In genomic region chr10:122005560-122005959, GRCm38 (mm10) we compare ENCODE assay signal across 19 mouse cellular contexts. TPM values are rescaled to one million over a fixed set of nuclear protein-coding genes. Genes with fewer than 3 reads are reported as not detected.
DNase-seq lines count a peak whose midpoint lies in the region; ATAC-seq and TF ChIP-seq lines count a peak whose summit lies in the region.
"Had no signal": no experiment of that assay in that cellular context is flagged by ENCODE, and none has a peak within 500 bp of the region (broad histone marks: within the 10 kb centered on the region; RNA-seq: fewer than 3 reads in every experiment).

No protein-coding gene starts in this region.

- ATAC-seq in heart, embryonic 14.5 days (ENCODE audit: insufficient number of reproducible peaks, insufficient read depth, low FRiP score, low read depth) = no peak
- ATAC-seq in kidney, postnatal 0 days (replicated peaks; ENCODE audit: low FRiP score, low read depth) = no peak
- ATAC-seq in lung, postnatal 0 days = peak; percentile 47
- ATAC-seq in megakaryocyte progenitor cell, adult 5-6 weeks (replicated peaks; ENCODE audit: poor library complexity) = peak; percentile 54
- ATAC-seq: hindbrain, embryonic 16.5 days had no signal

- H3K4me1 ChIP-seq in heart, embryonic 14.5 days (ENCODE audit: control insufficient read depth in 2 of 2, insufficient read depth in 2 of 2, low read length in 2 of 2) = peaks cover 20 to 53% of the 10 kb centered on the region in 2 experiments
- peaks cover 12% of the 10 kb centered on the region for H3K4me1 ChIP-seq in kidney, postnatal 0 days (replicated peaks; ENCODE audit: insufficient read depth, low read length)
- H3K4me1 ChIP-seq in lung, postnatal 0 days (ENCODE audit: insufficient read depth, low read depth, low read length) = peaks cover 24% of the 10 kb centered on the region; the same call in 1 of the 2 replicates

- 23% methylated on average over 6 of the region's 6 CpGs for WGBS in heart, embryonic 14.5 days
- WGBS in kidney, postnatal 0 days = 30% methylated on average over 6 of the region's 6 CpGs
- 11% methylated on average over 6 of the region's 6 CpGs for WGBS in lung, postnatal 0 days

- H3K9me3 ChIP-seq in heart, embryonic 14.5 days (ENCODE audit: control insufficient read depth, low read length) = no peaks in the 10 kb centered on the region
- H3K9me3 ChIP-seq in kidney, postnatal 0 days (replicated peaks; ENCODE audit: low read length) = no peaks in the 10 kb centered on the region
- no peaks in the 10 kb centered on the region for H3K9me3 ChIP-seq in lung, postnatal 0 days (ENCODE audit: low read length)
- H3K9me3 ChIP-seq: embryonic facial prominence, embryonic 15.5 days had no signal

- H3K4me2 ChIP-seq in heart, embryonic 14.5 days (ENCODE audit: low read length) = peak overlapping the region; percentile 21
- H3K4me2 ChIP-seq in kidney, postnatal 0 days (ENCODE audit: low read length) = no peak overlapping the region
- no peak overlapping the region for H3K4me2 ChIP-seq in lung, postnatal 0 days (replicated peaks; ENCODE audit: low read depth, low read length)
- H3K4me2 ChIP-seq: embryonic facial prominence, embryonic 15.5 days; midbrain, embryonic 11.5 days had no signal

- H3K27me3 ChIP-seq in heart, embryonic 14.5 days (ENCODE audit: control insufficient read depth, insufficient read depth, low read length) = no peaks in the 10 kb centered on the region
- H3K27me3 ChIP-seq in kidney, postnatal 0 days (ENCODE audit: insufficient read depth, low read length) = no peaks in the 10 kb centered on the region
- no peaks in the 10 kb centered on the region for H3K27me3 ChIP-seq in lung, postnatal 0 days (replicated peaks; ENCODE audit: insufficient read depth, low read length)
- H3K27me3 ChIP-seq: embryonic facial prominence, embryonic 15.5 days had no signal

- no peak overlapping the region for H3K4me3 ChIP-seq in heart, embryonic 14.5 days (ENCODE audit: control insufficient read depth in 1 of 2, insufficient read depth in 1 of 2, low read depth in 1 of 2, low read length in 2 of 2)
- H3K4me3 ChIP-seq in kidney, postnatal 0 days (replicated peaks; ENCODE audit: low read depth, low read length) = no peak overlapping the region
- H3K4me3 ChIP-seq in lung, postnatal 0 days (ENCODE audit: low read depth, low read length) = no peak overlapping the region
- H3K4me3 ChIP-seq: embryonic facial prominence, embryonic 15.5 days had no signal

- H3K36me3 ChIP-seq in heart, embryonic 14.5 days (ENCODE audit: control insufficient read depth, insufficient read depth, low read length) = no peaks in the 10 kb centered on the region
- no peaks in the 10 kb centered on the region for H3K36me3 ChIP-seq in kidney, postnatal 0 days (ENCODE audit: insufficient read depth, low read length)
- H3K36me3 ChIP-seq in lung, postnatal 0 days (ENCODE audit: insufficient read depth, low read length) = no peaks in the 10 kb centered on the region
- H3K36me3 ChIP-seq: embryonic facial prominence, embryonic 15.5 days; G1E had no signal

- no peak for DNase-seq in heart, adult 18-20 months
- DNase-seq in kidney, postnatal 0 days (ENCODE audit: low spot score) = peak; percentile 47
- no peak for DNase-seq in kidney, adult 8-10 months
- peak; percentile 72 for DNase-seq in lung, postnatal 0 days (ENCODE audit: low spot score)
- DNase-seq in left cerebral cortex, adult 18-20 months (ENCODE audit: low spot score in 2 of 2) = no peak
- DNase-seq: adrenal gland, postnatal 36 days; cerebellum, adult 9-10 months; embryo, embryonic 11 days; gastrocnemius, postnatal 36 days; kidney, adult 11 months; kidney, postnatal 36 days; right cerebral cortex, postnatal 4 days; thymus, postnatal 4 days had no signal

- TF ChIP-seq EP300 in lung, postnatal 0 days (IDR thresholded peaks at IDR 0.05) = peak; percentile 94

- no peak overlapping the region for H3K9ac ChIP-seq in heart, embryonic 14.5 days (ENCODE audit: low read length)
- H3K9ac ChIP-seq in kidney, postnatal 0 days (ENCODE audit: low read depth, low read length) = no peak overlapping the region
- no peak overlapping the region for H3K9ac ChIP-seq in lung, postnatal 0 days (replicated peaks; ENCODE audit: low read depth)
- H3K9ac ChIP-seq: embryonic facial prominence, embryonic 15.5 days had no signal

- no peak for TF ChIP-seq CTCF in kidney, postnatal 0 days (IDR thresholded peaks at IDR 0.05; ENCODE audit: low read depth)
- no peak for TF ChIP-seq CTCF in lung, postnatal 0 days (IDR thresholded peaks at IDR 0.05)

- H3K27ac ChIP-seq in heart, embryonic 14.5 days (replicated peaks in 1 of 2; ENCODE audit: control insufficient read depth in 1 of 2, insufficient read depth in 1 of 2, low read depth in 2 of 2, low read length in 2 of 2) = peak overlapping the region in 1 of 2 experiments; percentile 67; a peak in 2 of 4 replicates
- no peak overlapping the region for H3K27ac ChIP-seq in kidney, postnatal 0 days
- H3K27ac ChIP-seq in lung, postnatal 0 days (ENCODE audit: low read length) = no peak overlapping the region
- H3K27ac ChIP-seq: embryonic facial prominence, embryonic 15.5 days had no signal

RNA-seq across cellular contexts. Expression of gene Srgap1, which starts 41.6 kb away (rescaled TPM):
- polyA plus RNA-seq in heart, embryonic 14.5 days (2014; fragmentation: Nextera tagmentation; extraction: Ambion mirVana) = 8.4 and 9.3 TPM in 2 replicates
- 1 to 10 TPM; 1.6 TPM for total RNA-seq in heart, adult 18-20 months (2021)
- polyA plus RNA-seq in kidney, postnatal 0 days (2015; fragmentation: Nextera tagmentation; extraction: Ambion mirVana) = 10.2 and 13.1 TPM in 2 replicates
- 7.4 and 11.8 TPM in 2 replicates for polyA plus RNA-seq in lung, postnatal 0 days (2015; fragmentation: Nextera tagmentation; extraction: Ambion mirVana)
- 0.07 and 0.90 TPM in 2 replicates for total RNA-seq in megakaryocyte progenitor cell, adult 5-6 weeks (2015)
- total RNA-seq in megakaryocyte progenitor cell, adult 5-6 weeks (2017) = 0.07 TPM in 1 of 2 replicates, not detected in the other
- total RNA-seq in left cerebral cortex, adult 18-20 months (2021) = 1 to 10 TPM; 6.9 to 8.7 TPM
- polyA plus RNA-seq: G1E had no signal

Comparison
In these comparisons a context has a peak if more than half of its experiments do, and no peak if none do; other contexts are left out.
1. DNase-seq: peak in kidney, postnatal 0 days (single experiment) and lung, postnatal 0 days (single experiment); none in heart, adult 18-20 months (0 of 2), kidney, adult 8-10 months (0 of 2) and left cerebral cortex, adult 18-20 months (0 of 2).
2. ATAC-seq: peak in lung, postnatal 0 days (single experiment) and megakaryocyte progenitor cell, adult 5-6 weeks (single experiment); none in heart, embryonic 14.5 days (single experiment) and kidney, postnatal 0 days (single experiment).